Mouse (Mus musculus) kidney, postnatal 14 days (tissue): ENCODE measurements around the gene Csmd2.
"Not testable (repeated sequence)": the region's sequence is repeated elsewhere in the genome, so short reads cannot be mapped to it uniquely, and the experiment has no call there.

Experiments
- DNase-seq: peaks from one replicate; pipeline ENCODE4 v3.0.0; 2022; ENCODE audit warnings: mixed read lengths

Gene Csmd2

DNA sequence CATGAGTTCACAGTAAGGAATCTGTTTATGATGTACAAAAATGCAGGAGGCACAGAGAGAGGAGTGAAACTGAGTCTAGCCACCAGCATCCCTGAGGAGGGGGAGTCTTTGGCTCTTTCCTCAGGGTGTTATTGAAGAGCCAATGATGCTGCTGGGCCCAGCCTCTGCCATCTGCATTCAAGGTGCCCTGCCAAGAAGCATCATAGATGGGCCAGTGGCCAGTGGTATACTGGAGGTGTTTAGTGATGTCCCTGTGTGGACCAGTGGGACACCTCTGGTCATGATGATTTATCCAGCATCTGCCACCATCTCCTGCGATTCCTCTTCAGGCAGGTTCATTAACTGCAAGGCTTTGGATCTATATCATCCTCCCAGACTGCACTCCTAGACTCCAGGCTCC, 61.1 kb downstream of the Csmd2 start:
- DNase-seq: no peak

- no peak for DNase-seq
Observed at GRCm38 (mm10) chr4:128052701-128053100, 65.0 kb downstream of the Csmd2 start.

- not testable (repeated sequence) for DNase-seq
Observed at GRCm38 (mm10) chr4:128061274-128061673, 73.6 kb downstream of the Csmd2 start.

DNA sequence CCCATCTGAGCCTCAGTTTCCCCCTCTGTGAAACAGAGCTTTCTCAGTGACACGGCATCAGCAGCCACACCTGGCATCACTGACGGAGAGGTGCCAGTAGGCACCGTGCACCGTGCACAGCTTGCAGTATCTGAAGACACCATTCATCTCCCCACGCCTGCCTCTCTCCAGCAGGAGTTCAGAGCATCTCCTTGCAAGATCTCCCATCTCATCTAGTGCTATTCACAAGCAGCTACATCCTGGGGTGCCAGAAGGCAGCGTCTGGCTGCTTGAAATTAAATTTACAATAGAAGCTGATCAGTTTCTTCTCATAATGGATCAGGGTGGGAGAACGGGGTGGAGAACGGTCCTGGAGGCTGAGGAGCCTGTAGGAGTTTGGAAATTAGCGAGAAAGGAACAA, 79.5 kb downstream of the Csmd2 start:
- no peak for DNase-seq

DNA sequence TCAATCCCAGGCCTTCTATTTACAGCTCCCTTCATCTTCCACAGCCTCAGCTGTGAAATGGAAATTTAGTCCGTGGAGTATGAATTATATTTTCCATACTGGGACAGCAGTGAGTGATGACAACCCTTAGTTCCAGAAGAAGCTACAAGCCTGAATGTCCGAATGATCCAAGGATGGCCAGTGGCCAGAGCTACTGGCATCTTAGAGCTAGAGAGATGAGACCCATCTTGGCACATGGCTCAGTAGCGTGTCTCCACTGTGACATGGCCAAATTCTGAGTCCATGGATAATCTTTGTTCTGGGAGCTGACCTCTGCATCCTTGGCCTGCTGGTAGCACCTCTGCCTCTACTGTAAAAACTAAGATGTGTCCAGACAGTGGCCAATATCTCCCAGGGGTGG, 96.8 kb downstream of the Csmd2 start:
- DNase-seq: no peak

GRCm38 (mm10) chr4:128085096-128085495, 97.4 kb downstream of the Csmd2 start:
- no peak for DNase-seq

- DNase-seq: no peak
Observed at GRCm38 (mm10) chr4:128087147-128087606, 99.5 kb downstream of the Csmd2 start.

DNA sequence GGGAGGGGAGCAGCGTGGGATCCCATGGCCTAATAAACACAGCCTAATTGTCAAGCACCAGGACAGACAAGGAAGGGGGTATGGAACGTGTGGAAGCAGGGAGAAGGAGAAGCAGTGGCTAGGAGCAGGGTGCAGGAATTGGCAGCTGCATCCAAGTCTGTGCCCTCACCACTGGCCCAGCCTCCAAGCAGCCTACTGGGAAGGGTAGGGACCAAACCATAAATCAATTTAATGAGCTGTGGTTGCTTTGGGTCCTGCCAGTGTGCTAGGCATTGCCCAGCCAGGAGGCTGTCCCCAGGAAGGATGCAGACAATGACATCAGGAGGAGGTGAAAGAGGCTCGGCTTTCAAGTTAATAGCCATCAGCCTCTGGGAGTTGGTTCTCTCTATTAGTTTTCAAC, 100.0 kb downstream of the Csmd2 start:
- DNase-seq: no peak

DNA sequence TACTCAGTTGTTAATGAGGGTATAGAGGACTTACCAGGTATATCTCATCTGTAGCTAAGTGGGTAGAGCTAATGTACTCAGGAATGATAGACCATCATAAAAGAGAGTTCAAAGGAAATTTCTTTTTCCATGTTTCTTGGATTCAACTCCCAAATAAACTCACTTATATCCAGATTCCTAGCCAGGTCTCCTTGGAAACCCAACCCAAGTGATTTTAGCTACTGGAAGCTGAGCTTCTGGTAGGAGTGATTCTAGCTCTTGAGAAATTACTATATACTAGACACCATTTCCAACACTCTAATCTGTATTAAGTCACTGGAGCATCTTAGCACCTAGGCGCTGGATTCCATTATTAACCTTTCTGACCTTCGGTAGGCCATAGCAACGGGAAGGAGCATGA, 100.6 kb downstream of the Csmd2 start:
- DNase-seq: no peak

GRCm38 (mm10) chr4:128091938-128092337, 104.3 kb downstream of the Csmd2 start:
- DNase-seq: no peak

GRCm38 (mm10) chr4:128099515-128099914, 111.9 kb downstream of the Csmd2 start:
- DNase-seq: no peak

GRCm38 (mm10) chr4:128100541-128100940, 112.9 kb downstream of the Csmd2 start:
- no peak for DNase-seq

DNA sequence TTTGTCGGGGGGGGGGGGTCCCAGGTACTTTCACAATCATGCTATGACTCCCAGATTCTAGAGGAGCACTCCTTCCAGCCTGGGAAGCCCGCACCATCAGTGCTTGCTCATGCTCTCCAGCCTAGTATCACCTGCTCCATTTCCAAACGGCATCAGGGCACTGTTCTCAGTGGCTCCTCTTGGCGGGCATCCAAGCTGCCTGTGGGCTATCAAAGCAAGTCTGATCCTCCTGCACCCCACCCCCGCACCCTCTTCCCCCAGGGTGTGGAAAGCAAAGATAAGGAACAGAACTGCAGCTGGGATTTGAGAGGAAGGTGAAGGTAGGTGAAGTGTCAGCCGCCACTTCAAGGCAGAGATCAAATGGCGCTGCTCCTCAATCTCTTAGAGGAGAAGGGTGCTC, 128.7 kb downstream of the Csmd2 start:
- no peak for DNase-seq

- no peak for DNase-seq
Observed at GRCm38 (mm10) chr4:128123281-128123680, 135.6 kb downstream of the Csmd2 start.

DNA sequence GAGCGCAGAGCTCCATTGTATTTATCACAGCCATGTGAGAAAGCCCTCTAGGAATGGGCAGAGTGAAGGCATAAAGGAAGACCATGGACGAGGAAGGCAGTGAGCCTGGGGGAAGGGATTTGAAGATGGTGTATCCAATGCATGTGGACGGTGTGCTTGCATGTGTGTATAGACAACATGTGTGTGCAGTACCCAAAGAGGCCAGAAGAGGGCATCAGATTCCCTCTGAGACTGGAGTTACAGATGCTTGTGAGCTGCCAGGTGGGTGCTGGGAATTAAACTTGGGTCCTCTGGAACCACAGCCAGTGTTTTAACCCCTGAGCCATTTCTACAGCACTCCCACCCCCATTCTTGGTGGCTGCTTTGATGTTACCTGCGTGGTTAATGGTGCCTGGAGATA, 137.1 kb downstream of the Csmd2 start:
- DNase-seq: no peak

DNA sequence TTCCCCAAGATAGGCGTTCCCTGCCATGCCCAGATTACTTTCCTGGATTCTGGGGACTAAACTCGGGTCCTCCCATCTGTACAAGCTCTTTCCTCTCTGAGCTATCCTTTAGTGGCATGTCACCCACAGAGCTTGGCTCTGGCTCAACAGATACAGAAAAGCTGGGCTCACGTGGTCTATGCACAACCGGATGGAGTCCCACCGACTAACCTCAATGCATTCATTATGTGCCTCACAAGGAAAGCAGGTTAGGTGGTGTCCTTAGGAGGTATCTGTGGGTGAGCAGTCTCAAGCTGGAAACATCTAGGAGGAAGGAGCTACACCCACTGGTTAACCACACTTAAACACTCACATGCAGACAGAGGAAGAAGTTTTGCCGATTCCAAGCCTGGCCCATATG, 140.9 kb downstream of the Csmd2 start:
- no peak for DNase-seq

- no peak for DNase-seq
Observed at GRCm38 (mm10) chr4:128130611-128131142, 143.0 kb downstream of the Csmd2 start.

- no peak for DNase-seq
Observed at GRCm38 (mm10) chr4:128131666-128132065, 144.0 kb downstream of the Csmd2 start.

GRCm38 (mm10) chr4:128132876-128133646, 145.4 kb downstream of the Csmd2 start:
- no peak for DNase-seq

DNA sequence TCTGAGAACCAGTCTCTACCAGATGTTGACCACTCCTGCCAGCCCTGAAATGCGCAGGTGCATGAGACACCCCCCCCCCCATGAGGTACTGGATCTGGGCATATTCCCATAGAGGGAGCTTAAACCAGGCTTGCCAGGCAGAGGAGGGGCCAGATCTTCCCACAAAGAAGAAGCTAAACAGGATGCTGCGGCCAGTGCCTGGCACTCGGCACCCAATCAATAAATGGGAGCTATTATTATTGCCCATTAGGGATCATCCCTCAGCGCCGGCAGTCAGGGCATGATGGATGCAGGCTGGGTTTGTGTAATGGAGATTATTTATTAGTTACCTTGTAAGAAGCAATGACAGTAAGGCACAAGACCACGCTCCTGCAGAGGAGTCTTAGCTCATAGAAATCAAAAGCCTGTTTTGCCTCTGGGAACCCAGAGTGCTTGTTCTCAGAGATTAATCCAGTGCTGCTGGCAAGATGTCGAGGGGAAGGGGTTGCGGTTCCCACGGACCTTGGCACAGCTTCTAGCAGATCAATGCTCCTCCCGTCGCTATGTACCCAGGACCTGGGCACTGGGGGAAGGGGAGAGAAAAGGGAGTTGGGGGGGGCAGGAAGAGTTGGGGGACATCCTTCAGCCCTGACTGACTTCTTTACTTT, 146.8 kb downstream of the Csmd2 start:
- no peak for DNase-seq

GRCm38 (mm10) chr4:128135014-128135622, 147.5 kb downstream of the Csmd2 start:
- no peak for DNase-seq

DNA sequence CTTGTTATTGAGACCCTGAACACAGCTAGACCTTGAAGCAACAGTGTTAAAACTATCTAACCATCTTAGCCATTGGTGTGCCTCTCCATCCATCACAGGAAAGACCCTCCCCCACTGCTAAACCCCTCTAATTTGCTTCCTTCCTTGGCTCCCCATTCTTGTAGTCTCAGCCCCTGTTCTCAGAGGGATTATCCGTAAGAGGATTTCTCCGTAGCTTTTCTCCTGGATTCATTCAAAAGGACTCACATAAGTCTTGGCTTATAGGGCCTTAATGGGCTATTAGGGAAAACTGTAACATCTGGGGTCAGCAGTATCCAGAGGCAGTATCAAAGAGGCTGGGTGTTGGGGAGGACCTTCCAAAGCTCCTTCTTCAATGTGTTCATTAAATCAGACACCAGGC, 152.3 kb downstream of the Csmd2 start:
- DNase-seq: no peak

- DNase-seq: no peak
Observed at GRCm38 (mm10) chr4:128141161-128142101, 153.8 kb downstream of the Csmd2 start.
